Mouse (Mus musculus): ENCODE results near the gene Armc12.
A peak's percentile ranks its signal among the peaks of the same experiment; 100 is the strongest.

Armc12 gene

GRCm38 (mm10) chr17:28513844-28514243 lies 16.8 kb upstream of the Armc12 start:
- no peak for DNase-seq

- no peak for DNase-seq
These were observed 16.1 kb upstream of the Armc12 start for GRCm38 (mm10) chr17:28514555-28514954.

GRCm38 (mm10) chr17:28515431-28516341 lies 14.9 kb upstream of the Armc12 start:
- no peak for DNase-seq

GRCm38 (mm10) chr17:28516881-28517280 lies 13.7 kb upstream of the Armc12 start:
- no peak for DNase-seq

GRCm38 (mm10) chr17:28517441-28517955 lies 13.1 kb upstream of the Armc12 start, which contains the start of gene Fkbp5:
Gene Fkbp5, minus strand, starts transcription at chr17:28517527.
- DNase-seq, result peak; percentile 61 to 68

- peak; percentile 80 to 87 for DNase-seq
These were observed 12.5 kb upstream of the Armc12 start for GRCm38 (mm10) chr17:28517956-28518614.

GRCm38 (mm10) chr17:28518615-28519071 lies 12.0 kb upstream of the Armc12 start:
- no peak for DNase-seq

- no peak for DNase-seq
These were observed 10.8 kb upstream of the Armc12 start for GRCm38 (mm10) chr17:28519827-28520226.

- DNase-seq, result no peak
These were observed 10.0 kb upstream of the Armc12 start for GRCm38 (mm10) chr17:28520561-28520960.

- no peak for DNase-seq
These were observed 9.4 kb upstream of the Armc12 start for GRCm38 (mm10) chr17:28521071-28521726.

GRCm38 (mm10) chr17:28521920-28522319 lies 8.7 kb upstream of the Armc12 start:
- no peak for DNase-seq

- peak; percentile 94 to 95 for DNase-seq
These were observed 7.8 kb upstream of the Armc12 start for GRCm38 (mm10) chr17:28522623-28523354.

- DNase-seq, result no peak
These were observed 7.1 kb upstream of the Armc12 start for GRCm38 (mm10) chr17:28523355-28524008.

- DNase-seq, result no peak
These were observed 6.5 kb upstream of the Armc12 start for GRCm38 (mm10) chr17:28524009-28524695.

GRCm38 (mm10) chr17:28524831-28525430 lies 5.7 kb upstream of the Armc12 start:
- DNase-seq, result no peak

GRCm38 (mm10) chr17:28527184-28528042 lies 3.2 kb upstream of the Armc12 start:
- DNase-seq, result no peak

- peak; percentile 94 to 96 for DNase-seq
These were observed 2.6 kb upstream of the Armc12 start for GRCm38 (mm10) chr17:28528043-28528351.

GRCm38 (mm10) chr17:28529116-28529515 lies 1.5 kb upstream of the Armc12 start:
- DNase-seq, result no peak

GRCm38 (mm10) chr17:28531946-28532345 lies 1.3 kb downstream of the Armc12 start:
- DNase-seq, result no peak

GRCm38 (mm10) chr17:28532557-28532956 lies 2.0 kb downstream of the Armc12 start:
- DNase-seq, result no peak

Measured in cerebellum, postnatal 10 days (tissue).